Mouse (Mus musculus): ENCODE data around the gene Pde6h. TPM values are rescaled to one million over a fixed set of nuclear protein-coding genes. Genes with fewer than 3 reads are reported as not detected.

Gene Pde6h
- total and polyA plus RNA-seq, 3 experiments: 0.08 TPM; not detected in 2

DNA sequence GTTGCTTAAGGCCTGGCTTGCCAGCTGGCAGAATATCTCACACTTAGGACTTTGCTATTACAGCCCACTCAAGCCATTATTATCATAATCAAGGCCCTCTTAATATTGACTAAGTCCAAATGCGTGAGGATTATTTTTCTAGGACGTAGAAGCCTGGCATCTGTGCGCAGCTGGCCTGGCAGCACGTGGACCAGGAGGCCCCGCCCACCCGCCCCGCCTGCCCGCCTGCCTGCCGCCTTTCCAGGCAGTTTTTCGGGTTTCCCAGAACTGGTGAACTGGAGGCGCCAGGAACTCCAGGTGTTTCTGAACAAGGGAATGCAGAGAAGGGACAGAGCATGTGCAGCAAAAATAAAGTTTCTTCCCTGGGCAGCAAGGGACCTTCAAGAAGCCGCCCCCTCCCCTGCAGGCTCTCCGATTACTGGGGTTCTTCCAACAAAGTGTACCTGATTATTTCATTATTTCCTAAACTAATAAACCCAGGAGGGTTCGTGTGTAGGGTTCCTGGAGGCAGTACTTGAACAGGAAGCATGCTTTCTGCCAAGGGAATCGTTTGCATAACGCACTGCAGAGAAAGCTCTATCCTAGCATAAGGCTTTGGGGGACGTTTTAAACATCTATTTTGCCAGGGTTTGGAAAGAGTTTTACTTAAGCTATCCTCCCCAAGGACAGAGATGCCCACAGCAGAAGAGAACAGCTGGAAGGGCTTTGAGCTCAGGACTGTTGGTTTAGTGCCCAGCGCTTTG is 10.1 kb upstream of the Pde6h start:
- no peak overlapping the region for H3K27ac ChIP-seq (ENCODE audit: control insufficient read depth, low read depth, low read length)
- no peaks in the 10 kb centered on the region for H3K9me3 ChIP-seq (replicated peaks; ENCODE audit: insufficient read depth, low read length)
- no peaks in the 10 kb centered on the region for H3K27me3 ChIP-seq (ENCODE audit: control insufficient read depth in 1 of 2, insufficient read depth in 2 of 2, low read length in 2 of 2)
- H3K4me1 ChIP-seq (ENCODE audit: control insufficient read depth in 1 of 2, insufficient read depth in 2 of 2, low read length in 2 of 2): no peaks in the 10 kb centered on the region
- H3K4me3 ChIP-seq (ENCODE audit: control insufficient read depth in 1 of 2, insufficient read depth in 1 of 2, low read depth in 2 of 2, low read length in 2 of 2): no peak overlapping the region
- TF ChIP-seq GABPA (IDR thresholded peaks at IDR 0.05; ENCODE audit: low read depth, low read length) (no peak), MAFK (IDR thresholded peaks at IDR 0.05; ENCODE audit: borderline replicate concordance, low read depth, low read length) (no peak), TBP (IDR thresholded peaks at IDR 0.05; ENCODE audit: low read depth, low read length) (no peak), E2F4 (IDR thresholded peaks at IDR 0.05; ENCODE audit: borderline replicate concordance, low read depth, low read length) (no peak), POLR2AphosphoS5 (IDR thresholded peaks at IDR 0.05; ENCODE audit: borderline replicate concordance, low read depth, low read length) (no peak), SMC3 (IDR thresholded peaks at IDR 0.05; ENCODE audit: low read depth, low read length) (no peak), EP300 (IDR thresholded peaks at IDR 0.05; ENCODE audit: low read depth in 1 of 2, low read length in 2 of 2) (no peak), MAZ (IDR thresholded peaks at IDR 0.05; ENCODE audit: low read depth, low read length) (no peak), ZMIZ1 (IDR thresholded peaks at IDR 0.05; ENCODE audit: low read depth, low read length) (no peak), ZNF384 (IDR thresholded peaks at IDR 0.05; ENCODE audit: low read depth, low read length) (no peak), BHLHE40 (IDR thresholded peaks at IDR 0.05; ENCODE audit: borderline replicate concordance, low read depth, low read length) (no peak), KAT2A (conservative IDR thresholded peaks at IDR 0.05; ENCODE audit: low read depth, low read length) (no peak)
- H3K79me2 ChIP-seq (ENCODE audit: control insufficient read depth, insufficient read depth, low read length, poor library complexity): no peaks in the 10 kb centered on the region
- no peak overlapping the region for H3K9ac ChIP-seq (ENCODE audit: control insufficient read depth, low read depth, low read length, poor library complexity, severe bottlenecking)
- no peak for DNase-seq (ENCODE audit: low read depth, low spot score)
- no peaks in the 10 kb centered on the region; a peak in 1 of 4 replicates for H3K36me3 ChIP-seq (ENCODE audit: control insufficient read depth in 1 of 2, insufficient read depth in 2 of 2, low read length in 2 of 2)

DNA sequence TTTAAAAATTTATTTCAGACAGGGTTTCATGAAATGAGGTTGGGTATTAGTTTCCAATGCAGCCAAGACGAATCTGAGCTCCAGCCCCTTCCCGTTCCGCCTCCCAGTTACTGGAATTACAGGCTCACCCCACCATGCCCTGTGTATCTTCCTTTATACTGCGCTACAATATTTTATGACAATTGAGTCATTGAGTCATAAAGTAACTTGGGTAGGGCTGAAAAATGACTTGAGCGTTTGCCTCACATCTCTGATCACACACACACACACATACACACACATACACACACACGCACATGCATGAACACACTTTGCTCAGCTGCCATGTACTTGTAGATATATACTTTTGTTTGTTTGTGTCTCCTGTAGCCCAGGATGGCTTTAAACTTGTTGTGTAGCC is 9.4 kb upstream of the Pde6h start:
- TF ChIP-seq USF1 (IDR thresholded peaks at IDR 0.05; ENCODE audit: low read depth, low read length) (no peak), POLR2AphosphoS5 (IDR thresholded peaks at IDR 0.05; ENCODE audit: borderline replicate concordance, low read depth, low read length) (no peak), CTCF (IDR thresholded peaks at IDR 0.05 in 2 of 3, conservative IDR thresholded peaks at IDR 0.05 in 1 of 3; ENCODE audit: control insufficient read depth in 1 of 3, insufficient read depth in 1 of 3, low read depth in 2 of 3, low read length in 3 of 3, poor library complexity in 1 of 3, severe bottlenecking in 1 of 3) (no peak), RAD21 (IDR thresholded peaks at IDR 0.05; ENCODE audit: low read depth, low read length) (no peak), RCOR1 (IDR thresholded peaks at IDR 0.05; ENCODE audit: low read depth, low read length) (no peak), TCF12 (IDR thresholded peaks at IDR 0.05; ENCODE audit: low read depth, low read length) (no peak), SIN3A (IDR thresholded peaks at IDR 0.05; ENCODE audit: low read length) (no peak), UBTF (IDR thresholded peaks at IDR 0.05; ENCODE audit: borderline replicate concordance, insufficient read depth, low read depth, low read length) (no peak), ETS1 (IDR thresholded peaks at IDR 0.05; ENCODE audit: low read depth, low read length) (no peak), TBP (IDR thresholded peaks at IDR 0.05; ENCODE audit: low read depth, low read length) (no peak), GABPA (IDR thresholded peaks at IDR 0.05; ENCODE audit: low read depth, low read length) (no peak), NRF1 (IDR thresholded peaks at IDR 0.05; ENCODE audit: insufficient read depth, low read depth, low read length, poor library complexity, severe bottlenecking) (no peak), E2F4 (IDR thresholded peaks at IDR 0.05; ENCODE audit: borderline replicate concordance, low read depth, low read length) (no peak), TAL1 (IDR thresholded peaks at IDR 0.05; ENCODE audit: low read length) (no peak), MYC (IDR thresholded peaks at IDR 0.05; ENCODE audit: low read depth, low read length) (no peak), SMC3 (IDR thresholded peaks at IDR 0.05; ENCODE audit: low read depth, low read length) (no peak), GATA1 (IDR thresholded peaks at IDR 0.05; ENCODE audit: low read depth, low read length) (no peak), ZC3H11A (IDR thresholded peaks at IDR 0.05; ENCODE audit: low read depth, low read length) (no peak), ZNF384 (IDR thresholded peaks at IDR 0.05; ENCODE audit: low read depth, low read length) (no peak), ZKSCAN1 (IDR thresholded peaks at IDR 0.05; ENCODE audit: low read depth, low read length) (no peak)
- Histone ChIP-seq H3K9me3 (replicated peaks; ENCODE audit: insufficient read depth, low read length) (no peaks in the 10 kb centered on the region), H3K27ac (ENCODE audit: control insufficient read depth, low read depth, low read length) (no peak overlapping the region), H3K36me3 (ENCODE audit: control insufficient read depth in 1 of 2, insufficient read depth in 2 of 2, low read length in 2 of 2) (no peaks in the 10 kb centered on the region; a peak in 1 of 4 replicates), H3K27me3 (ENCODE audit: control insufficient read depth in 1 of 2, insufficient read depth in 2 of 2, low read length in 2 of 2) (no peaks in the 10 kb centered on the region), H3K9ac (ENCODE audit: control insufficient read depth, low read depth, low read length, poor library complexity, severe bottlenecking) (no peak overlapping the region), H3K4me3 (ENCODE audit: control insufficient read depth in 1 of 2, insufficient read depth in 1 of 2, low read depth in 2 of 2, low read length in 2 of 2) (no peak overlapping the region), H3K79me2 (ENCODE audit: control insufficient read depth, insufficient read depth, low read length, poor library complexity) (no peaks in the 10 kb centered on the region), H3K4me1 (ENCODE audit: control insufficient read depth in 1 of 2, insufficient read depth in 2 of 2, low read length in 2 of 2) (no peaks in the 10 kb centered on the region)
- DNase-seq (ENCODE audit: low read depth, low spot score): no peak

Measured in MEL (cell line).